Mouse (Mus musculus) forebrain, postnatal 0 days (tissue): ENCODE data around the gene Gm20695. TPM values are rescaled to one million over a fixed set of nuclear protein-coding genes. Genes with fewer than 3 reads are reported as not detected.
"Not testable (repeated sequence)": the region's sequence is repeated elsewhere in the genome, so short reads cannot be mapped to it uniquely, and the experiment has no call there.

Experiments
- ATAC-seq: fragments of 200-750 bp; cut with Nextera tagmentation; 2 replicates; pipeline ENCODE4 v1.8.0; 2017; ENCODE audit warnings: mild to moderate bottlenecking, moderate library complexity
- DNase-seq: peaks from one replicate; pipeline ENCODE4 v3.0.0-alpha.2; 2015
- H3K27ac ChIP-seq: fragments of 300-500 bp; sonication (generic); 2 replicates; pipeline ENCODE4 v1.5.1; 2014; ENCODE audit warnings: low read depth, mild to moderate bottlenecking, antibody characterized with exemption, low read length, moderate library complexity, mixed read lengths
- H3K27me3 ChIP-seq: fragments of 300-500 bp; sonication (generic); 2 replicates; pipeline ENCODE4 v1.6.1; 2014; ENCODE audit warnings: mild to moderate bottlenecking, low read length, mixed read lengths; ENCODE audit not compliant: insufficient read depth
- H3K36me3 ChIP-seq: fragments of 300-500 bp; sonication (generic); 2 replicates; pipeline ENCODE4 v1.6.1; 2014; ENCODE audit warnings: mild to moderate bottlenecking, moderate library complexity; ENCODE audit not compliant: insufficient read depth
- H3K4me1 ChIP-seq: fragments of 300-500 bp; sonication (generic); 2 replicates; pipeline ENCODE4 v1.6.1; 2014; ENCODE audit warnings: antibody characterized with exemption; ENCODE audit not compliant: insufficient read depth
- H3K4me2 ChIP-seq: fragments of 300-500 bp; sonication (generic); 2 replicates; pipeline ENCODE4 v1.6.1; 2014; ENCODE audit warnings: low read depth, mild to moderate bottlenecking, moderate library complexity
- H3K4me3 ChIP-seq: fragments of 300-500 bp; sonication (generic); 2 replicates; pipeline ENCODE4 v1.5.1; 2014; ENCODE audit warnings: low read depth, low read length, mixed read lengths
- H3K9ac ChIP-seq: fragments of 300-500 bp; sonication (generic); 2 replicates; pipeline ENCODE4 v1.6.1; 2014; ENCODE audit warnings: mild to moderate bottlenecking
- H3K9me3 ChIP-seq: fragments of 300-500 bp; sonication (generic); 2 replicates; pipeline ENCODE4 v1.6.1; 2016; ENCODE audit warnings: low read length
- CTCF ChIP-seq: sonication (generic); IDR thresholded peaks from 2 replicates; pipeline ENCODE4 v1.5.1; 2016; ENCODE audit warnings: antibody characterized with exemption, control low read depth, low read depth
- WGBS: fragments of 180-500 bp; shearing (Covaris S2); extraction: QIAGEN DNeasy Blood & Tissue Kit; methylation state at CpG from one replicate; pipeline ENCODE4 v1.1.7; 2014; 5-methylcytosine and 5-hydroxymethylcytosine counted together
- polyA plus RNA-seq: library from polyadenylated mRNA; unstranded; fragments of >200 nt; fragmentation: Nextera tagmentation; extraction: Ambion mirVana; gene quantifications from 2 replicates; pipeline ENCODE4 v1.2.1, GENCODE M21; 2015
- total RNA-seq: library from RNA; depleted of rRNA; stranded (reverse); fragments of >200 nt; gene quantifications from 2 replicates; pipeline ENCODE4 v1.2.3, GENCODE M21; 2014

Gm20695 gene
- total and polyA plus RNA-seq, 2 experiments from 2014 or later, result 2.4 to 5.6 TPM

GRCm38 (mm10) chr16:3847871-3848270 is 36.6 kb upstream of the Gm20695 start:
- H3K4me3 ChIP-seq, result peak overlapping the region; percentile 54
- no peaks in the 10 kb centered on the region for H3K27me3 ChIP-seq
- no peak overlapping the region for H3K27ac ChIP-seq
- DNase-seq, result no peak
- peak overlapping the region; percentile 64 for H3K9ac ChIP-seq
- peaks cover 8% of the 10 kb centered on the region for H3K4me1 ChIP-seq
- 64% methylated on average over 4 of the region's 4 CpGs for WGBS
- H3K9me3 ChIP-seq, result no peaks in the 10 kb centered on the region
- TF ChIP-seq CTCF, result no peak
- ATAC-seq, result no peak
- H3K4me2 ChIP-seq, result peak overlapping the region; percentile 71
- H3K36me3 ChIP-seq, result no peaks in the 10 kb centered on the region

- H3K36me3 ChIP-seq, result no peaks in the 10 kb centered on the region
- ATAC-seq, result no peak
- H3K9ac ChIP-seq, result no peak overlapping the region
- H3K4me1 ChIP-seq, result peaks cover 8% of the 10 kb centered on the region
- H3K27me3 ChIP-seq, result no peaks in the 10 kb centered on the region
- WGBS, result 83% methylated on average over 3 of the region's 3 CpGs
- H3K27ac ChIP-seq, result no peak overlapping the region
- no peak for DNase-seq
- no peaks in the 10 kb centered on the region for H3K9me3 ChIP-seq
- TF ChIP-seq CTCF, result 0 out of 2 replicates have a peak, but pooled peaks have one; percentile 8
- H3K4me2 ChIP-seq, result no peak overlapping the region
- no peak overlapping the region for H3K4me3 ChIP-seq
Observed at GRCm38 (mm10) chr16:3848416-3848815, 36.0 kb upstream of the Gm20695 start.

- not testable (repeated sequence) for H3K27ac ChIP-seq, H3K9me3 ChIP-seq, H3K4me2 ChIP-seq, DNase-seq, ATAC-seq, H3K4me1 ChIP-seq, H3K27me3 ChIP-seq, H3K9ac ChIP-seq, H3K4me3 ChIP-seq
- 91% methylated on average over 13 of the region's 13 CpGs for WGBS
- peaks cover 14% of the 10 kb centered on the region; the same call in 1 of the 2 replicates for H3K36me3 ChIP-seq
Observed at GRCm38 (mm10) chr16:3851301-3851700, 33.1 kb upstream of the Gm20695 start.

GRCm38 (mm10) chr16:3852586-3852985 is 31.9 kb upstream of the Gm20695 start:
- no peak overlapping the region for H3K27ac ChIP-seq
- H3K36me3 ChIP-seq, result peaks cover 22% of the 10 kb centered on the region; the same call in 1 of the 2 replicates
- H3K27me3 ChIP-seq, result no peaks in the 10 kb centered on the region
- H3K4me2 ChIP-seq, result no peak overlapping the region
- H3K9me3 ChIP-seq, result no peaks in the 10 kb centered on the region
- H3K9ac ChIP-seq, result no peak overlapping the region
- WGBS, result 46% methylated on average over 12 of the region's 12 CpGs
- H3K4me1 ChIP-seq, result peaks cover 4% of the 10 kb centered on the region
- DNase-seq (no peak), ATAC-seq (no peak)
- no peak overlapping the region for H3K4me3 ChIP-seq
- TF ChIP-seq CTCF, result no peak

- Histone ChIP-seq H3K9me3 (no peaks in the 10 kb centered on the region), H3K27me3 (no peaks in the 10 kb centered on the region), H3K4me1 (no peaks in the 10 kb centered on the region), H3K9ac (no peak overlapping the region), H3K4me3 (no peak overlapping the region), H3K4me2 (no peak overlapping the region), H3K36me3 (peaks cover 23% of the 10 kb centered on the region; the same call in 1 of the 2 replicates), H3K27ac (no peak overlapping the region)
- WGBS, result 60% methylated on average over 11 of the region's 11 CpGs
- ATAC-seq, result no peak
- no peak for DNase-seq
- TF ChIP-seq CTCF, result no peak
Observed at GRCm38 (mm10) chr16:3854437-3855182, 29.8 kb upstream of the Gm20695 start.

GRCm38 (mm10) chr16:3855776-3856175 is 28.7 kb upstream of the Gm20695 start:
- H3K27me3 ChIP-seq, result no peaks in the 10 kb centered on the region
- H3K4me1 ChIP-seq, result no peaks in the 10 kb centered on the region
- WGBS, result 82% methylated on average over 1 of the region's 1 CpGs
- ATAC-seq (no peak), DNase-seq (no peak)
- no peak overlapping the region for H3K9ac ChIP-seq
- no peak overlapping the region for H3K27ac ChIP-seq
- H3K36me3 ChIP-seq, result peaks cover 26% of the 10 kb centered on the region
- TF ChIP-seq CTCF, result no peak
- H3K9me3 ChIP-seq, result no peaks in the 10 kb centered on the region
- H3K4me2 ChIP-seq, result no peak overlapping the region
- no peak overlapping the region for H3K4me3 ChIP-seq

- no peaks in the 10 kb centered on the region for H3K9me3 ChIP-seq
- DNase-seq, result no peak
Observed at GRCm38 (mm10) chr16:3859254-3859653, 25.2 kb upstream of the Gm20695 start.

More at GRCm38 (mm10) chr16:3859254-3859653, 25.2 kb upstream of the Gm20695 start:
- no peaks in the 10 kb centered on the region for H3K4me1 ChIP-seq
- 93% methylated on average over 4 of the region's 4 CpGs for WGBS
- ATAC-seq, result no peak
- TF ChIP-seq CTCF, result no peak
- no peak overlapping the region for H3K4me3 ChIP-seq
- H3K27me3 ChIP-seq, result no peaks in the 10 kb centered on the region
- H3K27ac ChIP-seq, result no peak overlapping the region
- no peak overlapping the region for H3K4me2 ChIP-seq
- H3K9ac ChIP-seq, result no peak overlapping the region
- peaks cover 36% of the 10 kb centered on the region for H3K36me3 ChIP-seq
